Mouse (Mus musculus): ENCODE results near the gene Gstm5.

DNA sequence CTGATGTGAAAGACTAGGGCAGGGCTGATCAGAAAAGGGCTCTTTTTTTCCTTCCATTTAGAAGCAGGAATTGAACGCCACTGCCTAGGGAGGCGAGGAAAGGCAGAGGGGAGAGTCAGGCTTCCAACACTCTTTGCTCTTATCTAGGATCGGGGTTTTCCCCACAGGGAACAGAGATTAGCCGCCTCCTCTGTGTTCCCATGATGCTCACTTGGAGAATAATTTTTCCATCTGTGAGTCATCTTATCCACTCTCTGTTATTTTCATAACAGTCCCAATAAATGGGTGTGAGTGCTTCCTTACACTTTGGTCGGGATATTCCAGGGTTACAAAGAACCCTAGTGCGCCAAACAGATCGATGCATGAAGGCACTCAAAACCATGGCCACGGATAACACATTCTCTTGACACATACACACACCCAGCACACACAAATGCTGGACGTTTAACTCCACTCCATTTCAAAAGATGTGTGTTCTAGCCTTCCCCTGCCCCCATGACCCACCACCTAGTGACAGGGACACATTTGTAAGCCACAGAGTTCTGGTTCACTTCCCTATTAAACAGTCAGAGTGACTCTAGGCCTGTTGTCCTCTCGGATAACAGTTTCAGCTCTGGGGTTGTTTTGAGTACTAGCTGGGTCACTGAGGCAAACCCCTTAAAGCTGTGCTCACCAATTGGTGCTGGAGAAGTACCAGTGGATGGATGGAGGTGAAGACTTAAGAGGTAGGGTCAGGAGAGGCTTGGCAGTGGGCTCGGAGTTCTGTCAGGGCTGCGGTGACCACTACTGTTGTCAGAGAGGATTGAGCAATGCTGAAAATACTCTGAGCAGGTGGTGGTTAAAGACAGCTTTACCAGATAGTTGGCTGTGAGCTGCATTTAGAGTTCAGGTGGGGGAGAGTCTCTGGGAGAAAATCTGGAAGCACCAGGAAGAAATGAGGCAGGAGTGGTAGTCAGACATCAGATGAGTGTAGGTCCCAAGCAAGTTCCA lies 17.6 kb upstream of the Gstm5 start:
- TF ChIP-seq EP300 (IDR thresholded peaks at IDR 0.05; ENCODE audit: low read depth) (no peak), CTCF (IDR thresholded peaks at IDR 0.05; ENCODE audit: low read depth) (no peak)

Data from liver, embryonic 14.5 days (tissue).